Mouse (Mus musculus) erythroblast, embryonic 14.5 days (primary cell): ENCODE data around the gene Akt3. TPM values are rescaled to one million over a fixed set of nuclear protein-coding genes. Genes with fewer than 3 reads are reported as not detected.

Source experiments
- H3K27me3 ChIP-seq: 2 replicates; pipeline ENCODE4 v1.6.1; 2012; ENCODE audit warnings: inconsistent platforms; ENCODE audit not compliant: control insufficient read depth
- H3K36me3 ChIP-seq: 2 replicates; pipeline ENCODE4 v1.6.1; 2012; ENCODE audit warnings: mild to moderate bottlenecking, inconsistent platforms; ENCODE audit not compliant: control insufficient read depth
- H3K4me1 ChIP-seq: 2 replicates; pipeline ENCODE4 v1.6.1; 2012; ENCODE audit warnings: inconsistent platforms; ENCODE audit not compliant: control insufficient read depth
- H3K4me3 ChIP-seq: replicated peaks from 2 replicates; pipeline ENCODE3; 2012; ENCODE audit warnings: moderate library complexity, mild to moderate bottlenecking, inconsistent platforms
- H3K9me3 ChIP-seq: 2 replicates; pipeline ENCODE4 v1.6.1; 2012; ENCODE audit warnings: low read length, inconsistent platforms, mixed read lengths; ENCODE audit not compliant: control insufficient read depth
- GATA1 ChIP-seq: IDR thresholded peaks from 2 replicates; pipeline ENCODE4 v1.6.1; 2012; ENCODE audit warnings: low read length, inconsistent platforms, mixed read lengths
- TAL1 ChIP-seq: IDR thresholded peaks from 3 replicates; pipeline ENCODE4 v1.6.1; 2012; ENCODE audit warnings: low read length, inconsistent platforms, mixed read lengths
- polyA plus RNA-seq: library from polyadenylated mRNA; stranded (reverse); fragments of >175 nt; gene quantifications from 2 replicates; pipeline ENCODE4 v1.2.3, GENCODE M21; 2012

Gene Akt3
- polyA plus RNA-seq, 1 experiment = not detected

DNA sequence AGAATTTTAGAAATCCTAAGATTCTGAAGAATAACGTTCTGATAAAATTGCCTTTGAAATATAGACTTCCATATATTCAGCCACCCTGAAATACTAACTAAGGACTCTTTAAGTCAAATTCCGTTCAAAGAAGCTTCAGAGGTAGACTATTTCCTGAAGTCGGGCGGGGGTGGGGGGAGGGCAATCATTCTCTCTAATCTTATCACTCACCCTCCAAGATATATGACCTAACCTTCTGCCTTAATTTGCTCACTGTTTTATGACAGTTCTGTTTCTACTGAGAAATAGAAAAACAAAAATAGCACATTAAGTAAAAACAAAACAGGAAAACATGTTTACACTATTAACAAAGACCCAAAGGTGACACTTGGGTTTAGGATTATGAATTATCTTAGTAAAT is 169.0 kb downstream of the Akt3 start:
- Histone ChIP-seq H3K4me1 (no peaks in the 10 kb centered on the region), H3K36me3 (no peaks in the 10 kb centered on the region), H3K27me3 (no peaks in the 10 kb centered on the region), H3K9me3 (no peaks in the 10 kb centered on the region), H3K4me3 (no peak overlapping the region)
- no peak for TF ChIP-seq TAL1
- no peak for TF ChIP-seq GATA1

DNA sequence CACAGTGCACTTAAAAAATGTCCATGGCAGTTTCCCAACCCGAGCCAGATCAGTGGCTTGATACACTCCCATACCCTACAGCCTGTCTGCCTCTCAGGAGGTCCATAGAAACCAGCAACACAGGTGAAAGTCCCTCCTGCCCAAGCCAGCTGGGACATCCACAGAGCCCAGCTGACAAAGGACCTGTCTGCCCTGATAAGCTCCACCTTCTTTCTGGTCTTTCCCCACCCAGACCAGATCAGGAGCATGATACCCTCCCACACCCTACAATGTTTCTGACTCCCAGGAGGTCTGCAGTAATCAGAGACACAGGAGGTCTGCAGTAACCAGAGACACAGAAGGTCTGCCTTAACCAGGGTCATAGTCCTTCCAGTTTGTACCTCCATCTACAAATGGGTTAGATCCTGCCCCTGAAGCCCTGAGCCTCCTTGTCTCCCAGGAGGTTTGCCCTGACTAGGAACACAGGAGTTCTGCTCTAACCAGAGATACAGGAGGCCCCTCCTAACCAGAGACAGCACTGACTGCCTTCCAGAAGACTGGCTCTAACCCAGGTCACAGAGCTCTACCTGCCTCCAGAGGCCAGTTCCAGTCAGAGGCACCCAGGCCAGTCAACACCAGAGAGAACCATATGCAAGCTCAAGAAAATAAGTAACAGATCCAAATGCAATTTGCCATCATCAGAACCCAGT is 175.9 kb downstream of the Akt3 start:
- no peak overlapping the region for H3K4me3 ChIP-seq
- no peaks in the 10 kb centered on the region for H3K36me3 ChIP-seq
- H3K9me3 ChIP-seq = no peaks in the 10 kb centered on the region
- peaks cover 7% of the 10 kb centered on the region for H3K4me1 ChIP-seq
- TF ChIP-seq GATA1 (no peak), TAL1 (no peak)
- H3K27me3 ChIP-seq = no peaks in the 10 kb centered on the region

DNA sequence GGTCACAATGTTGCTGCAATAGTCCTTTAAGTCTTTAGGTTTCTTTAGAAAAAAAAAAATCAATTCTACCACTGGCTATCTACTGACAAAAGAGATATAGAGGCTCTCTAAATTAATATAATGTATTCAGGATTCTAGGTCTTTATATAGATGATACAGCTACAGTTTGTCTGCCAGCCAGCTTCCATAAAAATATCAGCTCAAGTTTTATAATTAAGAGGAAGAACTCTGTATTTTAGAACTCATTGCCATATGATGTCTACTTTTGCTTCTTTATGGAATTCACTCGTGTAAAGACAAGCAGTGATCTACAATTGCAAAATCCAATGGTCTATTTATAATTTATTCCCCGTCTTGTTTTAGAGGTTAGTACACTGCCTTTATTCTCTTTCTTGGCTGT is 188.8 kb downstream of the Akt3 start:
- no peaks in the 10 kb centered on the region for H3K9me3 ChIP-seq
- no peak overlapping the region for H3K4me3 ChIP-seq
- TF ChIP-seq GATA1 (no peak), TAL1 (no peak)
- H3K27me3 ChIP-seq = no peaks in the 10 kb centered on the region
- no peaks in the 10 kb centered on the region for H3K36me3 ChIP-seq
- H3K4me1 ChIP-seq = no peaks in the 10 kb centered on the region

GRCm38 (mm10) chr1:177067123-177067646 is 190.8 kb downstream of the Akt3 start:
- no peak for TF ChIP-seq GATA1
- TF ChIP-seq TAL1 = no peak
- no peak overlapping the region for H3K4me3 ChIP-seq

DNA sequence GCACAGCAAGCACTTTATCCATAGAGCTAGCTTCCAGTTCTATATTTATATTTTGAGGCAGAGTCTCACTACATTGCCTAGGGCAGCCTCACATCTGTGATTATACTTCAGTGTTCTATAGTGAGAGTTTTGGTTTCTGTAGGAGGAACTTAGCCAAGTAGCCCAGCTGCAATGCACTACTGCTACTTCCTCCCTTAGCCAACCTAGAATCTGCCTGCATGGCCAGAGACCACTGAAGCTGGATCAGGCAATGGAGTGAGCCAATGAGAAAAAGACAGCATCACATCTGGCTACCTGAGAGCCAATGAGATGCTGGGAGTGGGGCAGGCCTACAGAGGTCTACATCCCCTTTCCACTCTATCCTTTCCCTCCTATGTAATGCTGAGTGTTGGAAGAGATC is 192.3 kb downstream of the Akt3 start:
- H3K4me1 ChIP-seq = no peaks in the 10 kb centered on the region
- H3K4me3 ChIP-seq = no peak overlapping the region
- TF ChIP-seq TAL1 (no peak), GATA1 (no peak)
- no peaks in the 10 kb centered on the region for H3K36me3 ChIP-seq
- no peaks in the 10 kb centered on the region for H3K9me3 ChIP-seq
- H3K27me3 ChIP-seq = no peaks in the 10 kb centered on the region

More at GRCm38 (mm10) chr1:177067123-177067646, 190.8 kb downstream of the Akt3 start:
- Histone ChIP-seq H3K36me3 (no peaks in the 10 kb centered on the region), H3K9me3 (no peaks in the 10 kb centered on the region), H3K27me3 (no peaks in the 10 kb centered on the region), H3K4me1 (no peaks in the 10 kb centered on the region)

- Histone ChIP-seq H3K36me3 (no peaks in the 10 kb centered on the region), H3K9me3 (no peaks in the 10 kb centered on the region), H3K27me3 (no peaks in the 10 kb centered on the region), H3K4me3 (no peak overlapping the region), H3K4me1 (no peaks in the 10 kb centered on the region)
- TF ChIP-seq GATA1 (no peak), TAL1 (no peak)
Measured at GRCm38 (mm10) chr1:177061761-177062160, 196.2 kb downstream of the Akt3 start.

- H3K36me3 ChIP-seq = no peaks in the 10 kb centered on the region
- H3K4me3 ChIP-seq = no peak overlapping the region
- no peaks in the 10 kb centered on the region for H3K9me3 ChIP-seq
- no peaks in the 10 kb centered on the region for H3K4me1 ChIP-seq
- no peaks in the 10 kb centered on the region for H3K27me3 ChIP-seq
- TF ChIP-seq GATA1 (no peak), TAL1 (no peak)
Measured at GRCm38 (mm10) chr1:177054891-177055290, 203.1 kb downstream of the Akt3 start.

GRCm38 (mm10) chr1:177051366-177051963 is 206.5 kb downstream of the Akt3 start:
- Histone ChIP-seq H3K9me3 (no peaks in the 10 kb centered on the region), H3K27me3 (no peaks in the 10 kb centered on the region), H3K4me1 (no peaks in the 10 kb centered on the region), H3K4me3 (no peak overlapping the region), H3K36me3 (no peaks in the 10 kb centered on the region)
- TF ChIP-seq TAL1 (no peak), GATA1 (no peak)

DNA sequence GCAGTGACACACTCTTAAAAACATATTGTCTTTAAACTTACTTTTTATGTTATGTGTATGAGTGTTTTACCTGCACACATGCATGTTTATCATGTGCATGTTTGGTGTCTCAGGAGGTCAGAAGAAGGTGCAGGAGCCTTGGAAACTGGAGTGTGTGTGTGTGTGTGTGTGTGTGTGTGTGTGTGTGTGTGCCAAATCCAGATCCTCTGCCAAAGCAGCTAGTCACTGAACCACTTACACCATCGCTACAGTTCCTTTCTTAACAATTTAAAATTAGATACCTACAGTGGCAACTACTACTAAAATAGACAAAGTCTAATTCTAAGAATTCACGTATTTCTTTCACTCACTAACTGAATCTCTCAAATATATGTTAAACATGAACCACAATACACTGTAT is 209.2 kb downstream of the Akt3 start:
- Histone ChIP-seq H3K4me3 (no peak overlapping the region), H3K4me1 (no peaks in the 10 kb centered on the region), H3K36me3 (no peaks in the 10 kb centered on the region), H3K9me3 (no peaks in the 10 kb centered on the region), H3K27me3 (no peaks in the 10 kb centered on the region)
- no peak for TF ChIP-seq TAL1
